Mouse (Mus musculus): Measurements from ENCODE around the gene Bbs9. TPM values are rescaled to one million over a fixed set of nuclear protein-coding genes. Genes with fewer than 3 reads are reported as not detected.

Gene Bbs9
- total and polyA plus RNA-seq, 3 experiments: 6.3 to 12.4 (median 11.9) TPM

- Histone ChIP-seq H3K4me3 (no peak overlapping the region), H3K4me1 (ENCODE audit: control insufficient read depth, insufficient read depth, low read length) (peaks cover 1% of the 10 kb centered on the region; the same call in 1 of the 2 replicates), H3K27me3 (ENCODE audit: control insufficient read depth, insufficient read depth, low read length) (no peaks in the 10 kb centered on the region), H3K79me2 (replicated peaks; ENCODE audit: control insufficient read depth, insufficient read depth, low read length) (no peaks in the 10 kb centered on the region), H3K9ac (ENCODE audit: low read depth, low read length) (no peak overlapping the region), H3K36me3 (ENCODE audit: control insufficient read depth, insufficient read depth, low read length) (no peaks in the 10 kb centered on the region), H3K27ac (no peak overlapping the region)
- WGBS: 77% methylated on average over 3 of the region's 3 CpGs
- intact Hi-C loops (cut with DNase I): loop anchor here (5.0 kb wide), 1 partner anchor 56 kb away; no protein-coding TSS in a partner anchor
- no peak for DNase-seq
- TF ChIP-seq EP300 (IDR thresholded peaks at IDR 0.05; ENCODE audit: insufficient read depth, low read depth, low read length) (no peak), CTCF (IDR thresholded peaks at IDR 0.05) (no peak), POLR2A (IDR thresholded peaks at IDR 0.05; ENCODE audit: insufficient read depth, low read depth, low read length) (no peak)
Observed at GRCm38 (mm10) chr9:22683786-22684185, 208.3 kb downstream of the Bbs9 start.

- no peak overlapping the region for H3K27ac ChIP-seq
- TF ChIP-seq CTCF (IDR thresholded peaks at IDR 0.05) (no peak), POLR2A (IDR thresholded peaks at IDR 0.05; ENCODE audit: insufficient read depth, low read depth, low read length) (no peak), EP300 (IDR thresholded peaks at IDR 0.05; ENCODE audit: insufficient read depth, low read depth, low read length) (no peak)
- 82% methylated on average over 6 of the region's 6 CpGs for WGBS
- no peaks in the 10 kb centered on the region for H3K36me3 ChIP-seq (ENCODE audit: control insufficient read depth, insufficient read depth, low read length)
- H3K4me1 ChIP-seq (ENCODE audit: control insufficient read depth, insufficient read depth, low read length): peaks cover 1% of the 10 kb centered on the region; the same call in 1 of the 2 replicates
- no peak overlapping the region for H3K9ac ChIP-seq (ENCODE audit: low read depth, low read length)
- H3K79me2 ChIP-seq (replicated peaks; ENCODE audit: control insufficient read depth, insufficient read depth, low read length): no peaks in the 10 kb centered on the region
- no peaks in the 10 kb centered on the region for H3K27me3 ChIP-seq (ENCODE audit: control insufficient read depth, insufficient read depth, low read length)
- no peak for DNase-seq
- intact Hi-C loops (cut with DNase I): no loop called here
- no peak overlapping the region for H3K4me3 ChIP-seq
Observed at GRCm38 (mm10) chr9:22686765-22687472, 211.4 kb downstream of the Bbs9 start.

- WGBS: 73% methylated on average over 7 of the region's 7 CpGs
- intact Hi-C loops (cut with DNase I): no loop called here
- no peak overlapping the region for H3K9ac ChIP-seq (ENCODE audit: low read depth, low read length)
- no peak for DNase-seq
- H3K79me2 ChIP-seq (replicated peaks; ENCODE audit: control insufficient read depth, insufficient read depth, low read length): no peaks in the 10 kb centered on the region
- H3K27ac ChIP-seq: no peak overlapping the region
- no peak overlapping the region for H3K4me3 ChIP-seq
- H3K4me1 ChIP-seq (ENCODE audit: control insufficient read depth, insufficient read depth, low read length): no peaks in the 10 kb centered on the region; the same call in 1 of the 2 replicates
- H3K27me3 ChIP-seq (ENCODE audit: control insufficient read depth, insufficient read depth, low read length): no peaks in the 10 kb centered on the region
- TF ChIP-seq CTCF (IDR thresholded peaks at IDR 0.05) (no peak), POLR2A (IDR thresholded peaks at IDR 0.05; ENCODE audit: insufficient read depth, low read depth, low read length) (no peak), EP300 (IDR thresholded peaks at IDR 0.05; ENCODE audit: insufficient read depth, low read depth, low read length) (no peak)
- H3K36me3 ChIP-seq (ENCODE audit: control insufficient read depth, insufficient read depth, low read length): no peaks in the 10 kb centered on the region
Observed at GRCm38 (mm10) chr9:22690234-22690633, 214.7 kb downstream of the Bbs9 start.

GRCm38 (mm10) chr9:22695392-22695791 lies 219.9 kb downstream of the Bbs9 start:
- intact Hi-C loops (cut with DNase I): no loop called here
- no peak for DNase-seq
- no peak overlapping the region for H3K9ac ChIP-seq (ENCODE audit: low read depth, low read length)
- no peak overlapping the region for H3K4me3 ChIP-seq
- no peaks in the 10 kb centered on the region for H3K36me3 ChIP-seq (ENCODE audit: control insufficient read depth, insufficient read depth, low read length)
- no peak overlapping the region for H3K27ac ChIP-seq
- no peaks in the 10 kb centered on the region for H3K4me1 ChIP-seq (ENCODE audit: control insufficient read depth, insufficient read depth, low read length)
- no peaks in the 10 kb centered on the region for H3K79me2 ChIP-seq (replicated peaks; ENCODE audit: control insufficient read depth, insufficient read depth, low read length)
- H3K27me3 ChIP-seq (ENCODE audit: control insufficient read depth, insufficient read depth, low read length): no peaks in the 10 kb centered on the region
- WGBS: 88% methylated on average over 4 of the region's 4 CpGs
- TF ChIP-seq CTCF (IDR thresholded peaks at IDR 0.05): no peak
- TF ChIP-seq POLR2A (IDR thresholded peaks at IDR 0.05; ENCODE audit: insufficient read depth, low read depth, low read length): no peak
- no peak for TF ChIP-seq EP300 (IDR thresholded peaks at IDR 0.05; ENCODE audit: insufficient read depth, low read depth, low read length)

- TF ChIP-seq CTCF (IDR thresholded peaks at IDR 0.05) (no peak), POLR2A (IDR thresholded peaks at IDR 0.05; ENCODE audit: insufficient read depth, low read depth, low read length) (no peak)
- H3K4me1 ChIP-seq (ENCODE audit: control insufficient read depth, insufficient read depth, low read length): no peaks in the 10 kb centered on the region
- WGBS: 94% methylated on average over 7 of the region's 7 CpGs
Observed at GRCm38 (mm10) chr9:22696809-22697374, 221.4 kb downstream of the Bbs9 start.

GRCm38 (mm10) chr9:22697811-22698210 lies 222.3 kb downstream of the Bbs9 start:
- intact Hi-C loops (cut with DNase I): no loop called here
- TF ChIP-seq POLR2A (IDR thresholded peaks at IDR 0.05; ENCODE audit: insufficient read depth, low read depth, low read length) (no peak), CTCF (IDR thresholded peaks at IDR 0.05) (peak; percentile 40)
- no peaks in the 10 kb centered on the region for H3K79me2 ChIP-seq (replicated peaks; ENCODE audit: control insufficient read depth, insufficient read depth, low read length)
- H3K36me3 ChIP-seq (ENCODE audit: control insufficient read depth, insufficient read depth, low read length): no peaks in the 10 kb centered on the region
- H3K4me3 ChIP-seq: no peak overlapping the region
- no peaks in the 10 kb centered on the region for H3K4me1 ChIP-seq (ENCODE audit: control insufficient read depth, insufficient read depth, low read length)
- no peaks in the 10 kb centered on the region for H3K27me3 ChIP-seq (ENCODE audit: control insufficient read depth, insufficient read depth, low read length)
- 59% methylated on average over 4 of the region's 4 CpGs for WGBS
- DNase-seq: no peak
- no peak overlapping the region for H3K9ac ChIP-seq (ENCODE audit: low read depth, low read length)
- H3K27ac ChIP-seq: no peak overlapping the region

More at GRCm38 (mm10) chr9:22696809-22697374, 221.4 kb downstream of the Bbs9 start:
- intact Hi-C loops (cut with DNase I): no loop called here
- Histone ChIP-seq H3K27me3 (ENCODE audit: control insufficient read depth, insufficient read depth, low read length) (no peaks in the 10 kb centered on the region), H3K36me3 (ENCODE audit: control insufficient read depth, insufficient read depth, low read length) (no peaks in the 10 kb centered on the region), H3K27ac (no peak overlapping the region), H3K4me3 (no peak overlapping the region), H3K9ac (ENCODE audit: low read depth, low read length) (no peak overlapping the region), H3K79me2 (replicated peaks; ENCODE audit: control insufficient read depth, insufficient read depth, low read length) (no peaks in the 10 kb centered on the region)
- no peak for DNase-seq

Data from heart, adult 2 months (tissue).